In genomic region chr6:24766261-24766660, GRCm38 (mm10) we compare ENCODE assay signal across 23 mouse cellular contexts. TPM values are rescaled to one million over a fixed set of nuclear protein-coding genes. Genes with fewer than 3 reads are reported as not detected.
"Had no signal": no experiment of that assay in that cellular context is flagged by ENCODE, and none has a peak within 500 bp of the region (broad histone marks: within the 10 kb centered on the region; RNA-seq: fewer than 3 reads in every experiment).

No protein-coding gene starts in this region.

- DNase-seq: retina, postnatal 1 day; right cerebral cortex, adult 18-20 months; right cerebral cortex, postnatal 14 days; right cerebral cortex, postnatal 25 days; right cerebral cortex, postnatal 4 days; spleen, adult 18-20 months; thymus, adult 18-20 months; thymus, adult 2 months; thymus, postnatal 14 days; thymus, postnatal 25 days; thymus, postnatal 36 days; thymus, postnatal 4 days had no signal

- H3K4me3 ChIP-seq: neural tube, embryonic 13.5 days; neural tube, embryonic 15.5 days; stomach, embryonic 15.5 days had no signal

- H3K4me2 ChIP-seq: neural tube, embryonic 13.5 days; neural tube, embryonic 15.5 days; stomach, embryonic 15.5 days had no signal

- H3K4me1 ChIP-seq: neural tube, embryonic 13.5 days; neural tube, embryonic 15.5 days; stomach, embryonic 15.5 days had no signal

- H3K9me3 ChIP-seq: neural tube, embryonic 13.5 days; neural tube, embryonic 15.5 days; stomach, embryonic 15.5 days had no signal

- H3K9ac ChIP-seq: neural tube, embryonic 13.5 days; neural tube, embryonic 15.5 days; stomach, embryonic 15.5 days had no signal

- H3K27me3 ChIP-seq: neural tube, embryonic 13.5 days; neural tube, embryonic 15.5 days; stomach, embryonic 15.5 days had no signal

- H3K36me3 ChIP-seq: neural tube, embryonic 13.5 days; neural tube, embryonic 15.5 days; stomach, embryonic 15.5 days had no signal

- H3K27ac ChIP-seq: neural tube, embryonic 13.5 days; neural tube, embryonic 15.5 days; stomach, embryonic 15.5 days; stomach, postnatal 0 days had no signal

RNA-seq across cellular contexts. Expression of gene Hyal4, which starts 18.1 kb away (rescaled TPM):
- polyA plus RNA-seq: neural tube, embryonic 13.5 days; neural tube, embryonic 14.5 days; neural tube, embryonic 15.5 days; small intestine, adult 2 months; spleen, adult 2 months; stomach, embryonic 14.5 days; stomach, embryonic 15.5 days; stomach, embryonic 16.5 days; thymus, adult 2 months; thymus, postnatal 0 days; urinary bladder, adult 2 months had no signal

RNA-seq across cellular contexts. Expression of gene Spam1, which starts 24.7 kb away (rescaled TPM):
- polyA plus RNA-seq: neural tube, embryonic 13.5 days; neural tube, embryonic 14.5 days; neural tube, embryonic 15.5 days; small intestine, adult 2 months; spleen, adult 2 months; stomach, embryonic 14.5 days; stomach, embryonic 15.5 days; stomach, embryonic 16.5 days; stomach, postnatal 0 days; thymus, adult 2 months; thymus, postnatal 0 days; urinary bladder, adult 2 months had no signal

RNA-seq across cellular contexts. Expression of gene Hyal6, which starts 33.2 kb away (rescaled TPM):
- polyA plus RNA-seq: neural tube, embryonic 13.5 days; neural tube, embryonic 14.5 days; neural tube, embryonic 15.5 days; small intestine, adult 2 months; spleen, adult 2 months; stomach, embryonic 14.5 days; stomach, embryonic 15.5 days; stomach, embryonic 16.5 days; stomach, postnatal 0 days; thymus, adult 2 months; thymus, postnatal 0 days had no signal
